Mouse (Mus musculus) heart, adult 9 months (tissue): ENCODE data around the gene Pdcd1.

ENCODE experiments used
- DNase-seq, 2 experiments: peaks; one replicate each; pipeline ENCODE4 v3.0.0; 2022; ENCODE audit warnings: low spot score in 2 of 2

The Pdcd1 gene

GRCm38 (mm10) chr1:94052373-94052772, at the start of gene Pdcd1:
Gene Pdcd1, minus strand, starts transcription at chr1:94052553.
- DNase-seq, result no peak

GRCm38 (mm10) chr1:94091788-94092187, 39.4 kb upstream of the Pdcd1 start:
- no peak for DNase-seq

- no peak for DNase-seq
Measured at GRCm38 (mm10) chr1:94086311-94086898, 34.1 kb upstream of the Pdcd1 start.

- no peak for DNase-seq
Measured at GRCm38 (mm10) chr1:94085324-94086105, 33.2 kb upstream of the Pdcd1 start.

GRCm38 (mm10) chr1:94081761-94082160, 29.4 kb upstream of the Pdcd1 start:
- DNase-seq, result no peak

- no peak for DNase-seq
Measured at GRCm38 (mm10) chr1:94081191-94081590, 28.8 kb upstream of the Pdcd1 start.

- no peak for DNase-seq
Measured at GRCm38 (mm10) chr1:94080718-94081117, 28.4 kb upstream of the Pdcd1 start.

GRCm38 (mm10) chr1:94078835-94079440, 26.6 kb upstream of the Pdcd1 start:
- DNase-seq, result peak; percentile 46 to 81

- DNase-seq, result peak in 1 of 2 experiments; percentile 19
Measured at GRCm38 (mm10) chr1:94078314-94078713, 26.0 kb upstream of the Pdcd1 start.

GRCm38 (mm10) chr1:94076702-94077101, 24.3 kb upstream of the Pdcd1 start:
- DNase-seq, result no peak

- DNase-seq, result no peak
Measured at GRCm38 (mm10) chr1:94074756-94075155, 22.4 kb upstream of the Pdcd1 start.

- DNase-seq, result peak; percentile 6 to 34
Measured at GRCm38 (mm10) chr1:94058281-94058680, 5.9 kb upstream of the Pdcd1 start.

GRCm38 (mm10) chr1:94057401-94057800, 5.0 kb upstream of the Pdcd1 start:
- DNase-seq, result no peak

- DNase-seq, result no peak
Measured at GRCm38 (mm10) chr1:94055966-94056365, 3.6 kb upstream of the Pdcd1 start.

- DNase-seq, result no peak
Measured at GRCm38 (mm10) chr1:94054481-94054880, 2.1 kb upstream of the Pdcd1 start.

GRCm38 (mm10) chr1:94053530-94054216, 1.3 kb upstream of the Pdcd1 start:
- DNase-seq, result peak; percentile 6 to 34

GRCm38 (mm10) chr1:94051104-94051503, 1.2 kb downstream of the Pdcd1 start:
- no peak for DNase-seq

- no peak for DNase-seq
Measured at GRCm38 (mm10) chr1:94046544-94046943, 5.8 kb downstream of the Pdcd1 start.

- DNase-seq, result no peak
Measured at GRCm38 (mm10) chr1:94045559-94045958, 6.8 kb downstream of the Pdcd1 start.

GRCm38 (mm10) chr1:94040391-94040790, 12.0 kb downstream of the Pdcd1 start:
- DNase-seq, result no peak

GRCm38 (mm10) chr1:94034984-94035743, 17.2 kb downstream of the Pdcd1 start:
- DNase-seq, result peak; percentile 92
